Mouse (Mus musculus) lung, embryonic 16.5 days (tissue): ENCODE results near the gene Snu13. TPM values are rescaled to one million over a fixed set of nuclear protein-coding genes. Genes with fewer than 3 reads are reported as not detected.

Experiments used
- polyA plus RNA-seq: library from polyadenylated mRNA; unstranded; fragments of >200 nt; fragmentation: Nextera tagmentation; extraction: Ambion mirVana; gene quantifications from 2 replicates; pipeline ENCODE4 v1.2.1, GENCODE M21; 2015

Gene Snu13
- polyA plus RNA-seq, 1 experiment from 2014 or later = 260 TPM

Other genes with a start within 250 kb of the Snu13 start
- 32.4 and 39.8 TPM in 2 replicates for gene Tef, start 245.2 kb downstream of the Snu13 start, polyA plus RNA-seq
- gene Tob2, start 188.8 kb downstream of the Snu13 start, polyA plus RNA-seq = 32.3 and 36.0 TPM in 2 replicates
- gene Phf5a, start 175.7 kb downstream of the Snu13 start, polyA plus RNA-seq = 146 and 148 TPM in 2 replicates
- 171 and 180 TPM in 2 replicates for gene Aco2, start 175.3 kb downstream of the Snu13 start, polyA plus RNA-seq
- 64.5 and 65.1 TPM in 2 replicates for gene Polr3h, start 121.4 kb downstream of the Snu13 start, polyA plus RNA-seq
- 10.0 and 10.7 TPM in 2 replicates for gene Csdc2, start 110.8 kb downstream of the Snu13 start, polyA plus RNA-seq
- 37.7 and 41.7 TPM in 2 replicates for gene Pmm1, start 86.7 kb downstream of the Snu13 start, polyA plus RNA-seq
- gene 1700029P11Rik, start 67.1 kb downstream of the Snu13 start, polyA plus RNA-seq = not detected in 2 replicates
- gene Xrcc6, start 59.8 kb downstream of the Snu13 start, polyA plus RNA-seq = 72.0 and 77.0 TPM in 2 replicates
- gene Desi1, start 13.7 kb downstream of the Snu13 start, polyA plus RNA-seq = 21.6 and 22.7 TPM in 2 replicates
- not detected in 2 replicates for gene 4930407I10Rik, start 11.6 kb upstream of the Snu13 start, polyA plus RNA-seq
- not detected in 2 replicates for gene Mei1, start 22.4 kb upstream of the Snu13 start, polyA plus RNA-seq
- 16.9 and 17.1 TPM in 2 replicates for gene Ccdc134, start 80.3 kb upstream of the Snu13 start, polyA plus RNA-seq
- 105 and 108 TPM in 2 replicates for gene Srebf2, start 99.6 kb upstream of the Snu13 start, polyA plus RNA-seq
- 0.52 and 0.55 TPM in 2 replicates for gene Shisa8, start 165.2 kb upstream of the Snu13 start, polyA plus RNA-seq
- gene Tnfrsf13c, start 176.8 kb upstream of the Snu13 start, polyA plus RNA-seq = not detected in 2 replicates
- 65.1 and 65.7 TPM in 2 replicates for gene Cenpm, start 197.2 kb upstream of the Snu13 start, polyA plus RNA-seq
- not detected in 2 replicates for gene 1500009C09Rik, start 204.8 kb upstream of the Snu13 start, polyA plus RNA-seq
- 1.8 and 1.9 TPM in 2 replicates for gene Sept3, start 227.3 kb upstream of the Snu13 start, polyA plus RNA-seq